Mouse (Mus musculus): ENCODE results near the gene Cyp3a16. TPM values are rescaled to one million over a fixed set of nuclear protein-coding genes. Genes with fewer than 3 reads are reported as not detected.
"Not testable (repeated sequence)": the region's sequence is repeated elsewhere in the genome, so short reads cannot be mapped to it uniquely, and the experiment has no call there.

The Cyp3a16 gene
- total RNA-seq (2022) = not detected

DNA sequence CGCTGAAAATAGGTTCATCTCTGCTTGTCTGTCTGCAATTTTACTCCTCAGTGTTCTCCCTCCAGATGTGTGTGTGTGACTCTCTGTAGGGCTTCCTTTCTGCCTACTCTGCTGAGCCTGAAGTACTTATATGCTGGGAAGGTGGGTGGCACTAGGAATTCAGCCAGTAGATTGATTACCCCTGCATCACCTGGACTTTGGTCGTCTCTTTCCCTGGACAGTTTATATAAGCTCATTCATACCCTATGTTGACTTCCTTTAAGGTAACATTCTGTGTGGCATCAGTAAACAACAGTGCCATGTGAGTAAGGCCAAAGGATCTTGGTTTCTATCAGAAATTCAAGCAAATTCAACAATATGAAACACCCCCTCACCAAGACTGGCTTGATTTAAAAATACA is at the start of gene Cyp3a16:
Gene Cyp3a16, minus strand, starts transcription at position 101 of the 400 bp plus-strand sequence.
- DNase-seq (ENCODE audit: low spot score) = not testable (repeated sequence)

GRCm38 (mm10) chr5:145490300-145490699 is 20.8 kb upstream of the Cyp3a16 start:
- no peak for DNase-seq (ENCODE audit: low spot score)

DNA sequence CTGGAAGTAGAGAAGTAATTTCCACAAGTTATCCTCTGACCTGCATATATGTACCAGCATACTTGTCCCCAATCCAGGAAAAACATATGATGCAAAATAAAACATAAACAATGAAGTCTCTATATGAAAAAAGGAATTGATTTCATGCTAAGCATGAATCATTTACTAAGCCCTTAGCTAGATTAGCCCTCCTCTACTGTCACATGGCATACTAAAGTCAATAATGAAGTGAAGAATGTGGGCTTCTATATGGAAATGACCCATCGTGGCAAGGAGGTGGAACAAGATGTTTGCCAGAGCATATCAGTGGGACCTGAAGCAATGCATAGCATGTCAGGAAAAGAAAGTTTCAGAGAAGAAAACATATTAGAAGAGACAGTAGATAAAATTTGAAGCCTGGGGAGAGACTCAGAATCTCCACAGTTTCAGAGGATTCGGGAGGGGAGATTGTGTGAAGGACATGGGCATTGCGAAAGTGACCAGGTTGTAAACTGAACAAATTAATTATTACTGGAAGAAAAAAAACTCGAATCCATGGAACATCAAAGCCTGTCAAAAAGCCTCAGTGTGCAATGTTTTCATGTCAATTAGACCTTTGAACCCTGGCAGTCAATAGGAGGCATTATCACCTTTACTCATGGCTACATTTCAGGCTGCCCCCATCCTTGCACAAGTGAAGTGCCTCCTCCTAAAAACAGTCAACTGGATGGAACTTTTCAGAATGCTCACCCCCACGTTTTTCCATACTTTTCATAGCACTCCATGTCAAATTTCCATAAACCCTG is 5.0 kb downstream of the Cyp3a16 start:
- no peak for DNase-seq (ENCODE audit: low spot score)

DNA sequence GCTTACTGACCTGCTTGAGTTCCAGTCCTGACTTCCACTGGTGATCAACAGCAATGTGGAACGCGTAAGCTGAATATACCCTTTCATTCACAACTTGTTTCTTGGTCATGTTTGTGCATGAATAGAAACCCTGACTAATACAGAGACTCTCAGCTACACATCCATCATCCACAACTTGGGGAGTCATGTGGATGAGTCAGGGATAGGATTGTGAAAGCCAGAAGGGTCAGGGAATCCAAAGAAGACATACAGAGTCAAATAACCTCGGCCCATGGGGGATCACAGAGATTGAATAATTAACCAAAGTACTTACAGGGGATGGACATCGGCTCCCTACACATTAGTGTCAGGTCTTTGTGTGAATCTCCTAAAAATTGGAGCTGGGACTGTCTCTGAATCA is 7.2 kb downstream of the Cyp3a16 start:
- no peak for DNase-seq (ENCODE audit: low spot score)

DNA sequence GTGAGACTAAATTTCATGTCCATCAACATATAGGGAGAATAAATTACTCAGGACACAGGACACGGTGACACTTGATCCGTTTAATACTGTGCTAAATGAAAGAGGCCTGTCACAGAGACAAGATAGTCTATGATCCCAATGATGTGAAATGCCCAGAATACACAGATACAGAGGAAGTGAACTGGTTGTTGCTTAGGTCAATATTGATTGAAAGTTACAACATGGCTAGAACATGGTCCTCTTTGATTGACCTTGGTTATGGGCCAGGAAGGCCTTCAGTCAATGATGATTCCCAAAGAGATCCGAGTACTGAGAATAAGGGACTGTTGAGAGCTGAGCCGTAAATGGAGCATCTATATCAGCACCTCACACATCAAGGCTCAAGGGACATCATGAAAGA is 15.1 kb downstream of the Cyp3a16 start:
- DNase-seq (ENCODE audit: low spot score) = no peak

- no peak for DNase-seq (ENCODE audit: low spot score)
Measured at GRCm38 (mm10) chr5:145433688-145434087, 35.8 kb downstream of the Cyp3a16 start.

GRCm38 (mm10) chr5:145431004-145431403 is 38.5 kb downstream of the Cyp3a16 start:
- DNase-seq (ENCODE audit: low spot score) = no peak

GRCm38 (mm10) chr5:145422287-145422686 is 47.2 kb downstream of the Cyp3a16 start:
- DNase-seq (ENCODE audit: low spot score) = no peak

- not testable (repeated sequence) for DNase-seq (ENCODE audit: low spot score)
Measured at GRCm38 (mm10) chr5:145415416-145415815, 54.1 kb downstream of the Cyp3a16 start.

Other genes starting within 250 kb of the Cyp3a16 start
- gene Zfp655, start 238.0 kb downstream of the Cyp3a16 start, total RNA-seq (2022) = 10 to 100 TPM; 29.1 to 31.3 (median 30.2) TPM
- 10 to 100 TPM in 3 of 4 experiments, 1 to 10 TPM in 1; 8.4 to 11.9 (median 10.7) TPM for gene Zscan25, start 189.2 kb downstream of the Cyp3a16 start, total RNA-seq (2022)
- gene Cyp3a57, start 124.4 kb downstream of the Cyp3a16 start, total RNA-seq (2022) = not detected
- not detected for gene Cyp3a41b, start 115.0 kb upstream of the Cyp3a16 start, total RNA-seq (2022)